Mouse (Mus musculus) left cerebral cortex, adult 8-10 months (tissue): ENCODE measurements around the gene Lactb. TPM values are rescaled to one million over a fixed set of nuclear protein-coding genes. Genes with fewer than 3 reads are reported as not detected.

Experiments used
- DNase-seq, 2 experiments: peaks; one replicate each; pipeline ENCODE4 v3.0.0; 2022; ENCODE audit warnings: low spot score in 2 of 2
- total RNA-seq, 4 experiments: library from RNA; stranded (reverse); gene quantifications; 2 replicates each; pipeline ENCODE4 v1.2.4; 2022

Gene Lactb
- total RNA-seq: 10 to 100 TPM; 16.8 to 18.9 (median 18.3) TPM

- peak; percentile 90 to 94 for DNase-seq
Observed at GRCm38 (mm10) chr9:66975239-66975645, at the start of gene Lactb. Gene Lactb (minus strand): TSS chr9:66975484.

GRCm38 (mm10) chr9:67023371-67023770 lies 48.1 kb upstream of the Lactb start:
- no peak for DNase-seq

- no peak for DNase-seq
Observed at GRCm38 (mm10) chr9:67020063-67020462, 44.8 kb upstream of the Lactb start.

- no peak for DNase-seq
Observed at GRCm38 (mm10) chr9:67013501-67013900, 38.2 kb upstream of the Lactb start.

GRCm38 (mm10) chr9:67012470-67012869 lies 37.2 kb upstream of the Lactb start:
- DNase-seq: no peak

- no peak for DNase-seq
Observed at GRCm38 (mm10) chr9:67011483-67011882, 36.2 kb upstream of the Lactb start.

GRCm38 (mm10) chr9:67008781-67009180 lies 33.5 kb upstream of the Lactb start:
- no peak for DNase-seq

- DNase-seq: no peak
Observed at GRCm38 (mm10) chr9:67006376-67006775, 31.1 kb upstream of the Lactb start.

GRCm38 (mm10) chr9:67005161-67005742 lies 30.0 kb upstream of the Lactb start:
- no peak for DNase-seq

- DNase-seq: no peak
Observed at GRCm38 (mm10) chr9:67003656-67004055, 28.4 kb upstream of the Lactb start.

GRCm38 (mm10) chr9:67003156-67003555 lies 27.9 kb upstream of the Lactb start:
- DNase-seq: peak in 1 of 2 experiments; percentile 42

GRCm38 (mm10) chr9:67001506-67001905 lies 26.2 kb upstream of the Lactb start:
- DNase-seq: no peak

GRCm38 (mm10) chr9:67001050-67001449 lies 25.8 kb upstream of the Lactb start:
- DNase-seq: peak in 1 of 2 experiments; percentile 46

- DNase-seq: no peak
Observed at GRCm38 (mm10) chr9:66999698-67000097, 24.4 kb upstream of the Lactb start.

- no peak for DNase-seq
Observed at GRCm38 (mm10) chr9:66991750-66992410, 16.6 kb upstream of the Lactb start.

GRCm38 (mm10) chr9:66991021-66991749 lies 15.9 kb upstream of the Lactb start:
- DNase-seq: peak in 1 of 2 experiments; percentile 71

- no peak for DNase-seq
Observed at GRCm38 (mm10) chr9:66990046-66990445, 14.8 kb upstream of the Lactb start.

GRCm38 (mm10) chr9:66989581-66989980 lies 14.3 kb upstream of the Lactb start:
- peak in 1 of 2 experiments; percentile 33 for DNase-seq

GRCm38 (mm10) chr9:66988888-66989414 lies 13.7 kb upstream of the Lactb start:
- DNase-seq: peak in 1 of 2 experiments; percentile 63

- no peak for DNase-seq
Observed at GRCm38 (mm10) chr9:66988198-66988887, 13.1 kb upstream of the Lactb start.

GRCm38 (mm10) chr9:66985377-66985776 lies 10.1 kb upstream of the Lactb start:
- DNase-seq: no peak

GRCm38 (mm10) chr9:66982085-66982484 lies 6.8 kb upstream of the Lactb start:
- DNase-seq: no peak
